Mouse (Mus musculus): ENCODE measurements around the gene Preb. TPM values are rescaled to one million over a fixed set of nuclear protein-coding genes. Genes with fewer than 3 reads are reported as not detected.
A peak's percentile ranks its signal among the peaks of the same experiment; 100 is the strongest.

The Preb gene
- polyA plus RNA-seq, 1 experiment from 2014 or later: 79.3 TPM

DNA sequence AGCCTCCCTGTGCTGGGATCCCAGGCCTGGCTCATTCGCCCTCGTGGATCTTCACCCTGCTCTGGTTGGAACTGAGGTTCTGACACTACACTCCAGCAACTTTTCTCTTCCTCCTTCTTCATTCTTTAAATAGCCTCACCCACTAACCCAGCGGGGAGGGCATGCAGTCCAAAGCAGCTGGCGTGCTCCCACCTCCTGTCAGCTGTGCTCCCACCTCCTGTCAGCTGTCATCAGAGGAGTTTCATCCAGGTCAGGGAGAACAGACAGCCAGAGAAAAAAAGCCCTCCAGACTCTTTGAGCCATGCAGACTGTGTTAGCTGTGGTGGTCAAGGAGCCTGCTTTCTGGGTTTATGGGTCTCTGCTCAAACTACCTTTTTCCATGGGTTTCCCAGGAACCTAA lies 28.8 kb downstream of the Preb start:
- H3K4me2 ChIP-seq (ENCODE audit: low read length): no peak overlapping the region
- H3K9me3 ChIP-seq (replicated peaks; ENCODE audit: control insufficient read depth, low read length): no peaks in the 10 kb centered on the region
- H3K27ac ChIP-seq (ENCODE audit: low read depth, low read length): no peak overlapping the region
- no peaks in the 10 kb centered on the region for H3K27me3 ChIP-seq (replicated peaks; ENCODE audit: control insufficient read depth, insufficient read depth, low read length)
- WGBS: 82% methylated on average over 4 of the region's 4 CpGs
- H3K36me3 ChIP-seq (ENCODE audit: control insufficient read depth, insufficient read depth, low read length): no peaks in the 10 kb centered on the region
- H3K4me3 ChIP-seq (ENCODE audit: low read depth, low read length): no peak overlapping the region
- H3K9ac ChIP-seq (ENCODE audit: low read length): no peak overlapping the region
- H3K4me1 ChIP-seq (ENCODE audit: control insufficient read depth, insufficient read depth, low read length): no peaks in the 10 kb centered on the region
- ATAC-seq: no peak
- no peak for DNase-seq (ENCODE audit: low spot score)

GRCm38 (mm10) chr5:30930846-30931245 lies 29.3 kb downstream of the Preb start:
- no peak overlapping the region for H3K4me3 ChIP-seq (ENCODE audit: low read depth, low read length)
- H3K27ac ChIP-seq (ENCODE audit: low read depth, low read length): no peak overlapping the region
- no peaks in the 10 kb centered on the region for H3K27me3 ChIP-seq (replicated peaks; ENCODE audit: control insufficient read depth, insufficient read depth, low read length)
- no peaks in the 10 kb centered on the region for H3K9me3 ChIP-seq (replicated peaks; ENCODE audit: control insufficient read depth, low read length)
- DNase-seq (ENCODE audit: low spot score) (no peak), ATAC-seq (no peak)
- H3K4me1 ChIP-seq (ENCODE audit: control insufficient read depth, insufficient read depth, low read length): no peaks in the 10 kb centered on the region
- WGBS: 63% methylated on average over 6 of the region's 6 CpGs
- H3K4me2 ChIP-seq (ENCODE audit: low read length): no peak overlapping the region
- no peak overlapping the region for H3K9ac ChIP-seq (ENCODE audit: low read length)
- no peaks in the 10 kb centered on the region for H3K36me3 ChIP-seq (ENCODE audit: control insufficient read depth, insufficient read depth, low read length)

GRCm38 (mm10) chr5:30930121-30930520 lies 30.0 kb downstream of the Preb start:
- no peaks in the 10 kb centered on the region for H3K36me3 ChIP-seq (ENCODE audit: control insufficient read depth, insufficient read depth, low read length)
- 37% methylated on average over 4 of the region's 4 CpGs for WGBS
- ATAC-seq: peak; percentile 24; the same call in 1 of the 2 replicates

DNA sequence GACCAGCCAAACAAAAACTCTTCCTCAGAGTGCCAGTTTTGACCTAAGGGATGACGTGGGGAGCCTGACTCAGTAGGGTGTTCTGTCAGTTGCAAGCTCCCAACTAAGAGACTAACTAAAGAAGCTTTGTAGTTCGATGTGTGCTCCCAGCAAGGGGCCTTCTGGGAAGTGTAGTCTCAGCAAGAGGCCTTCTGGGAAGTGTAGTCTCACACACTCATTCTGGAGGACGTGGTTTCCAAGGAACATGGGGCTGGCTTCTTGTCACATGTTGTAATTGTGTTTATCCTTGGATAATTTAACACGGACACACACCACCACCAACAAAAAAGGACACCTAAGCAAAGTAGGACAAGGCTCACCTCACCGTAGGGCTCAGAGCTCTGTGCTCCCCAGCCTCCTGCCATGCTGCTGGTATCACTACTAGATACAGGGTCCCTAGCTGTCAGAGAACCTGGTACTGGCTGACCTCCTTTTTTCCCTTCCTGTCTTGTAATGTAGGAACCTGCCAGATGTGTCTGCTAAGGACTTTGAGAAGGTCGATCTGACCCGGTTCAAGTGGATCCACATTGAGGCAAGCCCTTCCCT lies 32.1 kb downstream of the Preb start:
- H3K9me3 ChIP-seq (replicated peaks; ENCODE audit: control insufficient read depth, low read length): no peaks in the 10 kb centered on the region
- no peak overlapping the region for H3K4me3 ChIP-seq (ENCODE audit: low read depth, low read length)
- H3K36me3 ChIP-seq (ENCODE audit: control insufficient read depth, insufficient read depth, low read length): no peaks in the 10 kb centered on the region
- WGBS: 44% methylated on average over 7 of the region's 7 CpGs
- H3K4me2 ChIP-seq (ENCODE audit: low read length): peak overlapping the region; percentile 31; the same call in 1 of the 2 replicates
- DNase-seq (ENCODE audit: low spot score) (peak; percentile 77), ATAC-seq (peak; percentile 80)
- no peak overlapping the region for H3K9ac ChIP-seq (ENCODE audit: low read length)
- no peaks in the 10 kb centered on the region for H3K4me1 ChIP-seq (ENCODE audit: control insufficient read depth, insufficient read depth, low read length)
- H3K27ac ChIP-seq (ENCODE audit: low read depth, low read length): no peak overlapping the region
- H3K27me3 ChIP-seq (replicated peaks; ENCODE audit: control insufficient read depth, insufficient read depth, low read length): no peaks in the 10 kb centered on the region

More at GRCm38 (mm10) chr5:30930121-30930520, 30.0 kb downstream of the Preb start:
- Histone ChIP-seq H3K4me2 (ENCODE audit: low read length) (no peak overlapping the region), H3K4me3 (ENCODE audit: low read depth, low read length) (no peak overlapping the region), H3K27me3 (replicated peaks; ENCODE audit: control insufficient read depth, insufficient read depth, low read length) (no peaks in the 10 kb centered on the region), H3K9me3 (replicated peaks; ENCODE audit: control insufficient read depth, low read length) (no peaks in the 10 kb centered on the region), H3K4me1 (ENCODE audit: control insufficient read depth, insufficient read depth, low read length) (no peaks in the 10 kb centered on the region), H3K27ac (ENCODE audit: low read depth, low read length) (no peak overlapping the region), H3K9ac (ENCODE audit: low read length) (no peak overlapping the region)
- peak; percentile 78 for DNase-seq (ENCODE audit: low spot score)

GRCm38 (mm10) chr5:30926073-30926472 lies 34.1 kb downstream of the Preb start:
- 91% methylated on average over 2 of the region's 2 CpGs for WGBS
- Histone ChIP-seq H3K36me3 (ENCODE audit: control insufficient read depth, insufficient read depth, low read length) (no peaks in the 10 kb centered on the region), H3K9me3 (replicated peaks; ENCODE audit: control insufficient read depth, low read length) (no peaks in the 10 kb centered on the region), H3K27ac (ENCODE audit: low read depth, low read length) (no peak overlapping the region), H3K9ac (ENCODE audit: low read length) (no peak overlapping the region), H3K27me3 (replicated peaks; ENCODE audit: control insufficient read depth, insufficient read depth, low read length) (no peaks in the 10 kb centered on the region), H3K4me2 (ENCODE audit: low read length) (no peak overlapping the region), H3K4me1 (ENCODE audit: control insufficient read depth, insufficient read depth, low read length) (peaks cover 8% of the 10 kb centered on the region; the same call in 1 of the 2 replicates), H3K4me3 (ENCODE audit: low read depth, low read length) (no peak overlapping the region)
- DNase-seq (ENCODE audit: low spot score): no peak
- no peak for ATAC-seq

DNA sequence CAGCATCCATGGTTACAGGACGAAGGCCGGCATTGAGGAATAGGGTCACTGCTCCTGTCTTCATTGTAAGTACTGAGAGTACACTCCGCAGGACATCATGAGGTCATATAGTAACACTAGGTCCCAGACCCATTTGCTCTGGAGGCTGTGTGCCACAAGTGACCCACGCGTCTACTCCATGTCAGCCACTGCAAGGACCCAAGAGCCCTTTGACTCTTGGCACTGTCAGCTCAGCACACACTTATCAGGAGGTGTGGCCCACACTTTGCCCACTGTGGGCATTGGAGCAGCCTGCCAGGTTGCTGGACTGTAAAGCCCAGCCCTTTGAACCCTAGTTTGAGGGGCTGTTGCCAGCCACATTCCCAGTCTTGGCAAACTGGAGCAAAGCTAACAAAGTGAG lies 34.9 kb downstream of the Preb start:
- H3K27ac ChIP-seq (ENCODE audit: low read depth, low read length): no peak overlapping the region
- 94% methylated on average over 5 of the region's 5 CpGs for WGBS
- no peaks in the 10 kb centered on the region for H3K36me3 ChIP-seq (ENCODE audit: control insufficient read depth, insufficient read depth, low read length)
- no peak overlapping the region for H3K4me2 ChIP-seq (ENCODE audit: low read length)
- H3K9me3 ChIP-seq (replicated peaks; ENCODE audit: control insufficient read depth, low read length): no peaks in the 10 kb centered on the region
- DNase-seq (ENCODE audit: low spot score): no peak
- no peak for ATAC-seq
- no peak overlapping the region for H3K9ac ChIP-seq (ENCODE audit: low read length)
- H3K4me1 ChIP-seq (ENCODE audit: control insufficient read depth, insufficient read depth, low read length): peaks cover 13% of the 10 kb centered on the region; the same call in 1 of the 2 replicates
- no peaks in the 10 kb centered on the region for H3K27me3 ChIP-seq (replicated peaks; ENCODE audit: control insufficient read depth, insufficient read depth, low read length)
- no peak overlapping the region for H3K4me3 ChIP-seq (ENCODE audit: low read depth, low read length)

- Histone ChIP-seq H3K9ac (ENCODE audit: low read length) (no peak overlapping the region), H3K9me3 (replicated peaks; ENCODE audit: control insufficient read depth, low read length) (no peaks in the 10 kb centered on the region), H3K4me2 (ENCODE audit: low read length) (no peak overlapping the region), H3K4me3 (ENCODE audit: low read depth, low read length) (no peak overlapping the region), H3K36me3 (ENCODE audit: control insufficient read depth, insufficient read depth, low read length) (no peaks in the 10 kb centered on the region), H3K27me3 (replicated peaks; ENCODE audit: control insufficient read depth, insufficient read depth, low read length) (no peaks in the 10 kb centered on the region), H3K4me1 (ENCODE audit: control insufficient read depth, insufficient read depth, low read length) (peaks cover 13% of the 10 kb centered on the region; the same call in 1 of the 2 replicates), H3K27ac (ENCODE audit: low read depth, low read length) (no peak overlapping the region)
- DNase-seq (ENCODE audit: low spot score) (no peak), ATAC-seq (no peak)
- 78% methylated on average over 8 of the region's 8 CpGs for WGBS
Measured at GRCm38 (mm10) chr5:30924614-30925013, 35.5 kb downstream of the Preb start.

- Histone ChIP-seq H3K4me3 (ENCODE audit: low read depth, low read length) (no peak overlapping the region), H3K9ac (ENCODE audit: low read length) (no peak overlapping the region), H3K4me1 (ENCODE audit: control insufficient read depth, insufficient read depth, low read length) (peaks cover 13% of the 10 kb centered on the region; the same call in 1 of the 2 replicates), H3K4me2 (ENCODE audit: low read length) (no peak overlapping the region), H3K9me3 (replicated peaks; ENCODE audit: control insufficient read depth, low read length) (no peaks in the 10 kb centered on the region), H3K27ac (ENCODE audit: low read depth, low read length) (no peak overlapping the region), H3K36me3 (ENCODE audit: control insufficient read depth, insufficient read depth, low read length) (no peaks in the 10 kb centered on the region), H3K27me3 (replicated peaks; ENCODE audit: control insufficient read depth, insufficient read depth, low read length) (no peaks in the 10 kb centered on the region)
- ATAC-seq (no peak), DNase-seq (ENCODE audit: low spot score) (no peak)
- 85% methylated on average over 6 of the region's 6 CpGs for WGBS
Measured at GRCm38 (mm10) chr5:30923119-30923518, 37.0 kb downstream of the Preb start.

GRCm38 (mm10) chr5:30922581-30923041 lies 37.5 kb downstream of the Preb start:
- H3K4me3 ChIP-seq (ENCODE audit: low read depth, low read length): no peak overlapping the region
- H3K9ac ChIP-seq (ENCODE audit: low read length): no peak overlapping the region
- H3K4me1 ChIP-seq (ENCODE audit: control insufficient read depth, insufficient read depth, low read length): peaks cover 13% of the 10 kb centered on the region; the same call in 1 of the 2 replicates
- ATAC-seq: no peak
- peak overlapping the region; percentile 80; the same call in 1 of the 2 replicates for H3K4me2 ChIP-seq (ENCODE audit: low read length)
- DNase-seq (ENCODE audit: low spot score): no peak
- no peak overlapping the region for H3K27ac ChIP-seq (ENCODE audit: low read depth, low read length)
- H3K9me3 ChIP-seq (replicated peaks; ENCODE audit: control insufficient read depth, low read length): no peaks in the 10 kb centered on the region
- no peaks in the 10 kb centered on the region for H3K27me3 ChIP-seq (replicated peaks; ENCODE audit: control insufficient read depth, insufficient read depth, low read length)
- H3K36me3 ChIP-seq (ENCODE audit: control insufficient read depth, insufficient read depth, low read length): no peaks in the 10 kb centered on the region
- 74% methylated on average over 10 of the region's 10 CpGs for WGBS
